Mouse (Mus musculus) CH12.LX (cell line): ENCODE data around the gene Speer4f2.

Source experiments
- BHLHE40 ChIP-seq: IDR thresholded peaks from 2 replicates; pipeline ENCODE4 v1.6.1; 2011; ENCODE audit warnings: mild to moderate bottlenecking, low read depth, low read length, improper control_type of control experiment
- CHD1 ChIP-seq: IDR thresholded peaks from 2 replicates; pipeline ENCODE4 v1.6.1; 2012; ENCODE audit warnings: low read depth, low read length, improper control_type of control experiment, inconsistent platforms
- JUND ChIP-seq: conservative IDR thresholded peaks from 2 replicates; pipeline ENCODE4 v1.6.1; 2011; ENCODE audit warnings: low read depth, low read length, improper control_type of control experiment

- TF ChIP-seq CHD1 = no peak
- TF ChIP-seq JUND = no peak
- no peak for TF ChIP-seq BHLHE40
Observed at GRCm38 (mm10) chr5:17422225-17422624, 49.2 kb downstream of the Speer4f2 start.
